Mouse (Mus musculus): Measurements from ENCODE around the gene Slc35e3. TPM values are rescaled to one million over a fixed set of nuclear protein-coding genes. Genes with fewer than 3 reads are reported as not detected.
A peak's percentile ranks its signal among the peaks of the same experiment; 100 is the strongest.

Slc35e3 gene
- total RNA-seq (2021), result 10 to 100 TPM; 28.5 to 31.6 TPM
- long read RNA-seq, experiment 1, transcript Slc35e3-201 (5 exons, 3,489 nt), result major isoform, 15 of 21 reads
- long read RNA-seq, experiment 1, partial matches to known transcripts, result 2 of 21 reads
- long read RNA-seq, experiment 1, other reads (novel, unspliced or antisense), result 4 of 21 reads
- long read RNA-seq, experiment 2, transcript Slc35e3-201 (5 exons, 3,489 nt), result major isoform, 8 of 11 reads
- long read RNA-seq, experiment 2, partial matches to known transcripts, result 2 of 11 reads
- long read RNA-seq, experiment 2, other reads (novel, unspliced or antisense), result 1 of 11 reads

- peak; percentile 93 to 94 for DNase-seq (ENCODE audit: low spot score in 2 of 2)
- intact Hi-C loops (cut with DNase I), result no loop called here
Observed at GRCm38 (mm10) chr10:117746297-117746883, at the start of gene Slc35e3. Slc35e3 (minus strand) TSS chr10:117746365.

- intact Hi-C loops (cut with DNase I), result no loop called here
- DNase-seq (ENCODE audit: low spot score in 2 of 2), result no peak
Observed at GRCm38 (mm10) chr10:117795206-117795605, 49.0 kb upstream of the Slc35e3 start.

- DNase-seq (ENCODE audit: low spot score in 2 of 2), result no peak
- intact Hi-C loops (cut with DNase I), result loop anchor here (2.0 to 5.0 kb wide), 2 partner anchors 51 to 314 kb away; no protein-coding TSS in a partner anchor
Observed at GRCm38 (mm10) chr10:117793436-117794030, 47.4 kb upstream of the Slc35e3 start.

GRCm38 (mm10) chr10:117792141-117793091 lies 46.3 kb upstream of the Slc35e3 start, which contains the start of gene Nup107:
Nup107 (minus strand) TSS chr10:117792705.
- intact Hi-C loops (cut with DNase I), result loop anchor here (2.0 to 5.0 kb wide), 2 partner anchors 52 to 315 kb away; no protein-coding TSS in a partner anchor
- peak; percentile 100 for DNase-seq (ENCODE audit: low spot score in 2 of 2)

GRCm38 (mm10) chr10:117791171-117791470 lies 45.0 kb upstream of the Slc35e3 start:
- intact Hi-C loops (cut with DNase I), result loop anchor here (5.0 kb wide), 1 partner anchor 316 kb away; no protein-coding TSS in a partner anchor

GRCm38 (mm10) chr10:117790421-117791170 lies 44.4 kb upstream of the Slc35e3 start:
- no peak for DNase-seq (ENCODE audit: low spot score in 2 of 2)
- intact Hi-C loops (cut with DNase I), result loop anchor here (5.0 kb wide), 1 partner anchor 317 kb away; no protein-coding TSS in a partner anchor

More at GRCm38 (mm10) chr10:117791171-117791470, 45.0 kb upstream of the Slc35e3 start:
- no peak for DNase-seq (ENCODE audit: low spot score in 2 of 2)

- intact Hi-C loops (cut with DNase I), result loop anchor here (5.0 kb wide), 1 partner anchor 317 kb away; no protein-coding TSS in a partner anchor
- DNase-seq (ENCODE audit: low spot score in 2 of 2), result no peak
Observed at GRCm38 (mm10) chr10:117790011-117790410, 43.8 kb upstream of the Slc35e3 start.

GRCm38 (mm10) chr10:117784646-117785045 lies 38.5 kb upstream of the Slc35e3 start:
- intact Hi-C loops (cut with DNase I), result no loop called here

GRCm38 (mm10) chr10:117783786-117784420 lies 37.7 kb upstream of the Slc35e3 start:
- intact Hi-C loops (cut with DNase I), result no loop called here

More at GRCm38 (mm10) chr10:117784646-117785045, 38.5 kb upstream of the Slc35e3 start:
- no peak for DNase-seq (ENCODE audit: low spot score in 2 of 2)

GRCm38 (mm10) chr10:117782491-117783260 lies 36.5 kb upstream of the Slc35e3 start:
- no peak for DNase-seq (ENCODE audit: low spot score in 2 of 2)
- intact Hi-C loops (cut with DNase I), result no loop called here

More at GRCm38 (mm10) chr10:117783786-117784420, 37.7 kb upstream of the Slc35e3 start:
- no peak for DNase-seq (ENCODE audit: low spot score in 2 of 2)

GRCm38 (mm10) chr10:117782056-117782455 lies 35.9 kb upstream of the Slc35e3 start:
- DNase-seq (ENCODE audit: low spot score in 2 of 2), result no peak

GRCm38 (mm10) chr10:117781021-117781725 lies 35.0 kb upstream of the Slc35e3 start:
- intact Hi-C loops (cut with DNase I), result no loop called here
- no peak for DNase-seq (ENCODE audit: low spot score in 2 of 2)

More at GRCm38 (mm10) chr10:117782056-117782455, 35.9 kb upstream of the Slc35e3 start:
- intact Hi-C loops (cut with DNase I), result no loop called here

- intact Hi-C loops (cut with DNase I), result no loop called here
- no peak for DNase-seq (ENCODE audit: low spot score in 2 of 2)
Observed at GRCm38 (mm10) chr10:117780306-117780911, 34.2 kb upstream of the Slc35e3 start.

GRCm38 (mm10) chr10:117779581-117780305 lies 33.6 kb upstream of the Slc35e3 start:
- no peak for DNase-seq (ENCODE audit: low spot score in 2 of 2)
- intact Hi-C loops (cut with DNase I), result no loop called here

- intact Hi-C loops (cut with DNase I), result no loop called here
Observed at GRCm38 (mm10) chr10:117778951-117779350, 32.8 kb upstream of the Slc35e3 start.

More at GRCm38 (mm10) chr10:117778951-117779350, 32.8 kb upstream of the Slc35e3 start:
- DNase-seq (ENCODE audit: low spot score in 2 of 2), result no peak
